Mouse (Mus musculus) left cerebral cortex, adult 8-10 months (tissue): ENCODE measurements around the gene Il11ra1. TPM values are rescaled to one million over a fixed set of nuclear protein-coding genes. Genes with fewer than 3 reads are reported as not detected.
"Not testable (repeated sequence)": the region's sequence is repeated elsewhere in the genome, so short reads cannot be mapped to it uniquely, and the experiment has no call there.

Source experiments
- DNase-seq, 2 experiments: peaks; one replicate each; pipeline ENCODE4 v3.0.0; 2022; ENCODE audit warnings: low spot score in 2 of 2
- total RNA-seq, 4 experiments: library from RNA; stranded (reverse); gene quantifications; 2 replicates each; pipeline ENCODE4 v1.2.4; 2022

Gene Il11ra1
- total RNA-seq, 4 experiments from 2014 or later = 31.6 to 45.5 (median 38.1) TPM

- DNase-seq = not testable (repeated sequence)
These were observed 81.5 kb downstream of the Il11ra1 start for GRCm38 (mm10) chr4:41781271-41781670.

- DNase-seq = not testable (repeated sequence)
These were observed 82.1 kb downstream of the Il11ra1 start for GRCm38 (mm10) chr4:41781748-41782485.

- not testable (repeated sequence) for DNase-seq
These were observed 82.9 kb downstream of the Il11ra1 start for GRCm38 (mm10) chr4:41782711-41783110.

- not testable (repeated sequence) for DNase-seq
These were observed 83.4 kb downstream of the Il11ra1 start for GRCm38 (mm10) chr4:41783197-41783596.

Other genes with a start within 250 kb of the Il11ra1 start
- gene Kif24, start 235.1 kb upstream of the Il11ra1 start, total RNA-seq = 1 to 10 TPM in 3 of 4 experiments, under 1 TPM in 1; 0.72 to 1.8 (median 1.3) TPM
- gene Nudt2, start 234.8 kb upstream of the Il11ra1 start, total RNA-seq = 10 to 100 TPM; 29.4 to 32.6 (median 30.5) TPM
- gene AI464131, start 196.9 kb upstream of the Il11ra1 start, total RNA-seq = 10 to 100 TPM; 20.9 to 26.5 (median 23.3) TPM
- 1 to 10 TPM; 2.7 to 5.7 (median 4.3) TPM for gene 1110017D15Rik, start 182.7 kb upstream of the Il11ra1 start, total RNA-seq
- gene Fam219a, start 130.5 kb upstream of the Il11ra1 start, total RNA-seq = 100 to 1,000 TPM; 201 to 205 (median 202) TPM
- 10 to 100 TPM in 1 of 4 experiments, 1 to 10 TPM in 3; 7.7 to 11.7 (median 9.6) TPM for gene Dnaic1, start 130.2 kb upstream of the Il11ra1 start, total RNA-seq
- gene Enho, start 59.7 kb upstream of the Il11ra1 start, total RNA-seq = 10 to 100 TPM; 55.3 to 62.7 (median 59.3) TPM
- gene Cntfr, start 2.9 kb upstream of the Il11ra1 start, total RNA-seq = 100 to 1,000 TPM in 3 of 4 experiments, 10 to 100 TPM in 1; 96.7 to 125 (median 111) TPM
- gene Rpp25l, start 13.5 kb downstream of the Il11ra1 start, total RNA-seq = 10 to 100 TPM; 28.4 to 33.9 (median 30.0) TPM
- gene Dctn3, start 23.2 kb downstream of the Il11ra1 start, total RNA-seq = 100 to 1,000 TPM; 158 to 167 (median 165) TPM
- under 1 TPM; 0.37 to 0.78 (median 0.54) TPM for gene Arid3c, start 31.2 kb downstream of the Il11ra1 start, total RNA-seq
- gene Galt, start 55.2 kb downstream of the Il11ra1 start, total RNA-seq = 10 to 100 TPM; 71.9 to 85.1 (median 76.5) TPM
- gene Sigmar1, start 56.2 kb downstream of the Il11ra1 start, total RNA-seq = 10 to 100 TPM; 49.7 to 59.2 (median 54.4) TPM
- gene Ccl27a, start 74.3 kb downstream of the Il11ra1 start, total RNA-seq = 100 to 1,000 TPM; 189 to 252 (median 238) TPM
- 1 to 10 TPM in 2 of 4 experiments, not detected in 2; 2.0 to 6.1 TPM for gene Gm21541, start 203.6 kb downstream of the Il11ra1 start, total RNA-seq
- 10 to 100 TPM; 41.9 to 50.5 (median 45.2) TPM for gene Gm20878, start 241.6 kb downstream of the Il11ra1 start, total RNA-seq